Mouse (Mus musculus) c-Kit-negative CD71-positive TER-119-positive erythroid progenitor cells, embryonic 14.5 days (primary cell): ENCODE measurements at regions not wholly inside any gene's neighbourhood (a gene's known extent, or its start where the extent isn't known, plus 50 kb on each side); places are given as distances from the start of the nearest gene placed in this dataset.

Experiments used
- DNase-seq: peaks from one replicate; pipeline ENCODE4 v3.0.0-alpha.2; 2013; ENCODE audit warnings: low read depth, low spot score

DNA sequence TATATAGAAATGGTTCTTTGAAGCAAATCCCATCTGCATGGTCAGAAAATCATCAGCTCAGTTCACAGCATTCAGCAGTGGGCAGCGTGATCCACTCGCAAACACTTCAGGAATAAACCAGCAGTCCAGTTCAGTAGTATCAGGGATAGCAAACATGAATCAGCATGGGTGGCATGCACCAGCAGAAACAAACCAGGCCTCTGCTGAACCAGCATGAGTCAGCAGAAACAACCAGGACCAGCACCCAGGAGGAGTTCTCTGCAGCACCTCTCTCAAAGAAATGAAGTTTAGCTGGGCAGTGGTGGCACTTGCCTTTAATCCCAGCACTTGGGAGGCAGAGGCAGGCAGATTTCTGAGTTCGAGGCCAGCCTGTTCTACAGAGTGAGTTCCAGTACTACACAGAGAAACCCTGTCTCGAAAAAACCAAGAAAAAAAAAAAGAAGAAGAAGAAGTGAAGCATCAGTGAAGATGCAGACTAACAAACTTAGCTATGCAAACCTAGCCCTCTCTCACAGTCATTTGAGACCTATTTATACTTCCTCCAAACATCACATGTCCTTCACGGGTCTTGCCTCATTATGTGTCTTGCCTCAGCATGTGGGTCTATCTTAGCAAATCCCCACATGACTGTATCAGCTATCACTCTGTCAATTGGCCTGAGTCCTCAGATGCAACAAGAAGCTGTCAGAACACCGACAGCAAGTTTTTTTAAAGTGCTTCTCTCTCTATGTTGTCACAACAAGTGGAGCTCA lies 80.2 kb downstream of the Fthl17a start:
- DNase-seq = peak; percentile 19

DNA sequence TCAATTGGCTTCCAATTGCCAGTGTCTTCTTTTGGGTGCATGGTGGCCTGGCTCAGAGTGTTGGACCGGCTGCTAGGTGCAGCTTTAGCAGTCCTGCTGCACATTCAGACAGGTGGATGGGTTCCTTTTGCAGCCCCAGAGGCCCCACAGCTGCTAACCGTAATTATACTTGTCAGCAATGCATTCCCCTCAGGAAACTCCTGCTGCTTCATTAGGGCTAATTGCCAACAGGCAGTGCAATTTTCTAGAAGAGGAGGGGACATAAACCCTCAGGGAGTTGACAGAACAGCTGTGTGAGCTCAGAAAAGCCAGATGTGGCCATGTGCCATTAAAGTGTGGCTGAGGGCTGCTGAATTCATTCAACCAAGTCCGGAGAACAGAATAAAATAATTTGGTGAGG lies 94.0 kb downstream of the Fthl17a start:
- DNase-seq = no peak

DNA sequence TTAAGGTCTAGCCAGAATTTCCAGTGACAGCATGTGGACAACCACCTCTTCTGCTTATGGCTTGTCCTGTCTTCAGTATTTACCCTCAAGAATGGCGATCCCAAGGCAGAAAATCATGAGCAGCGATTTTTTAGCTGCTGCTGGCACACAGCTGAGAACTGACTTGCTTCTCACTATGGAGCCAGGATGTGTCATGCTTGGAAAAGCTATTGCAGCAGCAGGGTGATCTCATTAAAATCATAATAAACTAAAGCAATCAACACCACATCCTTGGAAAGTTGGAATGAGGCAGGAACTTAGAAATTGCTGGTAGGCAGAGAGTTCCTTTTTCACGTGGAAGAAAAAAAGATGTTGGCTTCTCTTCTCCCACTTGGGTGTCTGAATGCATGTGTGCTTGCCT lies 125.8 kb downstream of the Fthl17a start:
- no peak for DNase-seq

GRCm38 (mm10) chrX:85384452-85384851 lies 135.0 kb downstream of the Fthl17a start:
- DNase-seq = no peak
